Mouse (Mus musculus): Measurements from ENCODE around the gene Arhgap1. TPM values are rescaled to one million over a fixed set of nuclear protein-coding genes. Genes with fewer than 3 reads are reported as not detected.
A peak's percentile ranks its signal among the peaks of the same experiment; 100 is the strongest.

Arhgap1 gene
- polyA plus RNA-seq, 1 experiment, result 90.0 TPM

- no peak for DNase-seq (ENCODE audit: low read depth)
- no peak for TF ChIP-seq CTCF (IDR thresholded peaks at IDR 0.05; ENCODE audit: borderline replicate concordance, extremely low read depth, insufficient read depth, insufficient read length)
- no peak for TF ChIP-seq POLR2A (IDR thresholded peaks at IDR 0.05; ENCODE audit: borderline replicate concordance, extremely low read depth, insufficient read depth, insufficient read length, poor library complexity, severe bottlenecking)
These were observed 19.7 kb downstream of the Arhgap1 start for GRCm38 (mm10) chr2:91669326-91669725.

GRCm38 (mm10) chr2:91670038-91670437 is 20.4 kb downstream of the Arhgap1 start:
- TF ChIP-seq CTCF (IDR thresholded peaks at IDR 0.05; ENCODE audit: borderline replicate concordance, extremely low read depth, insufficient read depth, insufficient read length) (no peak), POLR2A (IDR thresholded peaks at IDR 0.05; ENCODE audit: borderline replicate concordance, extremely low read depth, insufficient read depth, insufficient read length, poor library complexity, severe bottlenecking) (no peak)
- DNase-seq (ENCODE audit: low read depth), result no peak

GRCm38 (mm10) chr2:91673587-91673986 is 23.9 kb downstream of the Arhgap1 start:
- DNase-seq (ENCODE audit: low read depth), result no peak

GRCm38 (mm10) chr2:91674895-91675294 is 25.2 kb downstream of the Arhgap1 start:
- TF ChIP-seq CTCF (IDR thresholded peaks at IDR 0.05; ENCODE audit: borderline replicate concordance, extremely low read depth, insufficient read depth, insufficient read length) (no peak), POLR2A (IDR thresholded peaks at IDR 0.05; ENCODE audit: borderline replicate concordance, extremely low read depth, insufficient read depth, insufficient read length, poor library complexity, severe bottlenecking) (no peak)
- DNase-seq (ENCODE audit: low read depth), result peak; percentile 12

More at GRCm38 (mm10) chr2:91673587-91673986, 23.9 kb downstream of the Arhgap1 start:
- TF ChIP-seq CTCF (IDR thresholded peaks at IDR 0.05; ENCODE audit: borderline replicate concordance, extremely low read depth, insufficient read depth, insufficient read length) (no peak), POLR2A (IDR thresholded peaks at IDR 0.05; ENCODE audit: borderline replicate concordance, extremely low read depth, insufficient read depth, insufficient read length, poor library complexity, severe bottlenecking) (no peak)

GRCm38 (mm10) chr2:91676420-91676819 is 26.8 kb downstream of the Arhgap1 start:
- TF ChIP-seq POLR2A (IDR thresholded peaks at IDR 0.05; ENCODE audit: borderline replicate concordance, extremely low read depth, insufficient read depth, insufficient read length, poor library complexity, severe bottlenecking) (no peak), CTCF (IDR thresholded peaks at IDR 0.05; ENCODE audit: borderline replicate concordance, extremely low read depth, insufficient read depth, insufficient read length) (no peak)
- DNase-seq (ENCODE audit: low read depth), result no peak

GRCm38 (mm10) chr2:91676961-91677360 is 27.3 kb downstream of the Arhgap1 start:
- TF ChIP-seq CTCF (IDR thresholded peaks at IDR 0.05; ENCODE audit: borderline replicate concordance, extremely low read depth, insufficient read depth, insufficient read length) (no peak), POLR2A (IDR thresholded peaks at IDR 0.05; ENCODE audit: borderline replicate concordance, extremely low read depth, insufficient read depth, insufficient read length, poor library complexity, severe bottlenecking) (no peak)
- DNase-seq (ENCODE audit: low read depth), result no peak

GRCm38 (mm10) chr2:91682850-91683249 is 33.2 kb downstream of the Arhgap1 start:
- DNase-seq (ENCODE audit: low read depth), result peak; percentile 63
- no peak for TF ChIP-seq POLR2A (IDR thresholded peaks at IDR 0.05; ENCODE audit: borderline replicate concordance, extremely low read depth, insufficient read depth, insufficient read length, poor library complexity, severe bottlenecking)
- TF ChIP-seq CTCF (IDR thresholded peaks at IDR 0.05; ENCODE audit: borderline replicate concordance, extremely low read depth, insufficient read depth, insufficient read length), result peak; percentile 46; the same call in 1 of the 2 replicates

GRCm38 (mm10) chr2:91683919-91684318 is 34.3 kb downstream of the Arhgap1 start:
- TF ChIP-seq POLR2A (IDR thresholded peaks at IDR 0.05; ENCODE audit: borderline replicate concordance, extremely low read depth, insufficient read depth, insufficient read length, poor library complexity, severe bottlenecking) (no peak), CTCF (IDR thresholded peaks at IDR 0.05; ENCODE audit: borderline replicate concordance, extremely low read depth, insufficient read depth, insufficient read length) (no peak)
- DNase-seq (ENCODE audit: low read depth), result no peak

GRCm38 (mm10) chr2:91689452-91689851 is 39.8 kb downstream of the Arhgap1 start:
- no peak for DNase-seq (ENCODE audit: low read depth)
- TF ChIP-seq CTCF (IDR thresholded peaks at IDR 0.05; ENCODE audit: borderline replicate concordance, extremely low read depth, insufficient read depth, insufficient read length) (no peak), POLR2A (IDR thresholded peaks at IDR 0.05; ENCODE audit: borderline replicate concordance, extremely low read depth, insufficient read depth, insufficient read length, poor library complexity, severe bottlenecking) (no peak)

- TF ChIP-seq CTCF (IDR thresholded peaks at IDR 0.05; ENCODE audit: borderline replicate concordance, extremely low read depth, insufficient read depth, insufficient read length), result no peak
- TF ChIP-seq POLR2A (IDR thresholded peaks at IDR 0.05; ENCODE audit: borderline replicate concordance, extremely low read depth, insufficient read depth, insufficient read length, poor library complexity, severe bottlenecking), result no peak
- no peak for DNase-seq (ENCODE audit: low read depth)
These were observed 46.0 kb downstream of the Arhgap1 start for GRCm38 (mm10) chr2:91695436-91696224.

GRCm38 (mm10) chr2:91696225-91696590 is 46.5 kb downstream of the Arhgap1 start:
- no peak for DNase-seq (ENCODE audit: low read depth)
- TF ChIP-seq POLR2A (IDR thresholded peaks at IDR 0.05; ENCODE audit: borderline replicate concordance, extremely low read depth, insufficient read depth, insufficient read length, poor library complexity, severe bottlenecking) (no peak), CTCF (IDR thresholded peaks at IDR 0.05; ENCODE audit: borderline replicate concordance, extremely low read depth, insufficient read depth, insufficient read length) (no peak)

GRCm38 (mm10) chr2:91699225-91699624 is 49.6 kb downstream of the Arhgap1 start:
- TF ChIP-seq POLR2A (IDR thresholded peaks at IDR 0.05; ENCODE audit: borderline replicate concordance, extremely low read depth, insufficient read depth, insufficient read length, poor library complexity, severe bottlenecking) (no peak), CTCF (IDR thresholded peaks at IDR 0.05; ENCODE audit: borderline replicate concordance, extremely low read depth, insufficient read depth, insufficient read length) (no peak)
- DNase-seq (ENCODE audit: low read depth), result no peak

All from brain, embryonic 14.5 days (tissue).